Mouse (Mus musculus): ENCODE measurements around the gene Rpl29. TPM values are rescaled to one million over a fixed set of nuclear protein-coding genes. Genes with fewer than 3 reads are reported as not detected.

The Rpl29 gene
- total RNA-seq, 4 experiments from 2014 or later: 250 to 295 (median 266) TPM

GRCm38 (mm10) chr9:106417841-106418625, 11.2 kb upstream of the Rpl29 start:
- peak; percentile 89 to 93 for DNase-seq (ENCODE audit: low spot score in 2 of 2)

DNA sequence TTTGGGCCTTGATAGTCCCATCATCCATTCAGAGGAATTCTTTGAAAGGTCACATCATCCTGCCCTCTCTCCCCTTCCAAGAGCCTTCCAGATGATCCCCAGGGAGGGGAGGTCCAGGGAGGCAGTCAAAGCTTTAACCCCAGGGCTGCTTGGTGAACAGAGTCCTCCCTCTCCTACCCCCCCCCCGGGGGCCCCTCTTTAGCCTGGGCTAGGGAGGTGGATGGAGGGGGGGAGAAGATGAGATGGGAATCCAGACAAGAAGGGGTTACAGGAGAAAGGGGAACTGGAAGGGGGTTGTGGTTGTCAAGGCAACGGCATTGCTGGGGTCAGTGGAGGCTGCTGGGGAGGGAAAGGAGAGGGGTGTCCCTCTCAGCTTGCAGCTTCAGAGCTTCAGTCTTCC, 8.6 kb upstream of the Rpl29 start:
- no peak for DNase-seq (ENCODE audit: low spot score in 2 of 2)

DNA sequence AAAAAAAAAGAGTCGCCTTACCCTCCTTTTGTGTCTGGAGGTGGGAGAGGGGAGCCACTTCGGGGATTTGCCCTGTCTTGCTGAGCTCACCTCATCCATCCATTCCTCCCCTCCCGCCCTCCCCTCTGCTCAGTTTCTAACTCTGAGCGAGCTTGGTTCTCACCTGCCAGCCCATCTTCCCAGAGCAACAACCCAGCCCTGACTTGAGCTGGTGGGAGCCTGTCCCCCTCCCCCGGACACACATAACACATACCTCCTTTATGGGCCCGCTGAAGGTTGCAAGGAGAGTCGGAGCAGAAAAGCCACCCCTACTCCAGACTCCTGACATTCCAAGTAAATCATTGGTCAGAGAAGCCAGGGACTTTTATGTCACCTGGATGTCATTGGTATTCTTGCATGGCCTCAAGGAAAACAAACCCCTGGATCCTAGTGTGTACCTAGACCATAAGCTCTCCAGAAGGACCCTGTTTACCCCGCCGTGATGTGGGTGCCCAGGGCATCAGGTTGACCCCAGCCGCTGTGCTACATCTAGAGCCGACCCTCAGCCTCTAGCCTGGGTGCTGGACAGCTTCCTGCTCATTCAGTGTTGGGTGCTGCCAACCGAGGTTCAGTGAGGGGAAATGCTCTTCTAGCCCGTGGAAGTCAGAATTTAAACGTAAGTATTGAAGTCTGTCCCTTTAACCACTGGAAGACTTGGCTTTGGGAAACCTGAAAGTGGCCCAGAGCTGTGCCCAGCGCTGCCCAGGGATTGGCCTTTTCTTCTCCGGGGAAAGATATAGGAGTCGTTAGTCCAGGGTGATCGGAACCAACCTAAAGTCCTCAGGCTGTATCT, 8.0 kb upstream of the Rpl29 start:
- DNase-seq (ENCODE audit: low spot score in 2 of 2): no peak

GRCm38 (mm10) chr9:106421865-106422160, 7.4 kb upstream of the Rpl29 start:
- DNase-seq (ENCODE audit: low spot score in 2 of 2): peak; percentile 79 to 91

DNA sequence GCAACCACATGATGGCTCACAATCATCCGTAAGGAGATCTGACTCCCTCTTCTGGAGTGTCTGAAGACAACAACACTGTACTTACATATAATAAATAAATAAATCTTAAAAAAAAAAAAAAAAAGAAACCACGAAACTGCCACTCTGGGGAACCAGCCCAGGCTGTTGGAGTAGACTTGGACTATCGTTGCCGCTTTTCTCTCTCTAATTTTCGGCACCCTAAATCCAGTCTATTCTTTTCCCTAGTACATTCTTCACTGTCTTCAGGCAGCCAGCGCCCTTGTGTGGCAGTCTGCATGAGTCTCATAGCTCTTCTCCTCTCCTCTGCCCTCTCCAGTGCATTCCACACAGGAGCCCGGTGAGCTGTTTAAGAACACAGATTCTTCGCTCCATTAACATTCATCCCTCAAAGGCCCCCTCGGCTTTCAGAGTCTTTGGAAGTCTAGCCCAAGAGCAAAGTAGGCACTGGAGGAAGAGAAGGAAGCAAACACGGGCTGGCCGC, 484 bp upstream of the Rpl29 start:
- no peak for DNase-seq (ENCODE audit: low spot score in 2 of 2)

GRCm38 (mm10) chr9:106430015-106430264, 686 bp downstream of the Rpl29 start:
- no peak for DNase-seq (ENCODE audit: low spot score in 2 of 2)

DNA sequence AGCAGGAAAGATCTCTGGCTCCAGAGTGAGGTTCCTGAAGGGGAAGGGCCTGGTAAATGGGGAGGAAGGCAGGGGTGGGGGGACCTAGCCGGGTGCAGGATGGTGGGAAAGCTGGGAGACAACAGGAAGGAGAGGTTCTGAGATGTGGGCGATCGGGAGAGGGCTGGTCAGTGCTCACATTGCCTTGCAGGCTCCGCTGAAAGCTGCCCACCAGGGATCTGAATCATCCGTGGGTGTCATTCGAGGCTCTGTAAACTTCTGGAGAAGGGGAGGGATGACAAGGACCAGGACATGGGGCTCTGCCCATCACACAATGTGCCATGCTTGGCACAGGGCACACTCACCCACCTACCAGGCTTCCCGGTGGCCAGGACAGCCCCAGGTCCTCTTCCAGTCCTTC, 4.1 kb downstream of the Rpl29 start:
- no peak for DNase-seq (ENCODE audit: low spot score in 2 of 2)

DNA sequence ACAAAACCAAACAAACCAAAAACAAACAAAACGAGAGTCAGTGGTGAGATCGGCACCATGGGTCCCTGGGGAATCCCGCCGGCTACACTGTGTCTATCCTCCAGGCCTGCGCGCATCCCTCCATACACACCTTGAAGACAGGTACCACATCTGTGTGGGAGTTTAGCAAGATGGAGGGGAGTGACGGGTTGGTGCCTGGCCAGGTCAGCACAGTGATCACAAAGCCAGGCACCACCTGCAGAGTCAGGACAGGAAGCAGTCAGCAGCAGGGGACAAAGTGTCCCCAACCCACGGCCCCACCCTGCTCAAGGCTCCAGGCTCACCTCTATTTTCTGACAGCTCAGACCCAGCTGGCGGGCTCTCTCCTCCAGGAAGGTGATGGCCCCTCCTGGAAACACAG, 7.3 kb downstream of the Rpl29 start:
- no peak for DNase-seq (ENCODE audit: low spot score in 2 of 2)

- no peak for DNase-seq (ENCODE audit: low spot score in 2 of 2)
These were observed 13.4 kb downstream of the Rpl29 start for GRCm38 (mm10) chr9:106442680-106443079.

DNA sequence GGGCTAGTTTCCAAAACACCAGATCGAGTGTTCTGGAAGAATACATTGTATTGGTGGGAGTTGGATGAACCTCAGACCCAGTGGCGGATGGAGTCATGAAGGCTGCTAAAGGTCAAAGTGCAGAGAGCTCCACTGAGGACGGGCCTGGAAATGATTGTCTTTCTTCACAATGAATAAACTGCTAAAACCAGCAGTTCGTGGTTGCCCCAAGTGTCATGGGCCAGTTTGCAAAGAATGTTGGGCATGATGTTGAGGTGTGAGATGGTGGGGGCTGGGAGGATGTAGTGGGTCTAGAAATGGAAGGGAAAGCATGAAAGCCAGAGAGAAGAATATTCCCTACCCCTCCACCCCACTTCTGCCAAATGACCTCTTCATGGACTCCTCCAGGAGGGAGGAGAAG, 15.6 kb downstream of the Rpl29 start:
- DNase-seq (ENCODE audit: low spot score in 2 of 2): no peak

DNA sequence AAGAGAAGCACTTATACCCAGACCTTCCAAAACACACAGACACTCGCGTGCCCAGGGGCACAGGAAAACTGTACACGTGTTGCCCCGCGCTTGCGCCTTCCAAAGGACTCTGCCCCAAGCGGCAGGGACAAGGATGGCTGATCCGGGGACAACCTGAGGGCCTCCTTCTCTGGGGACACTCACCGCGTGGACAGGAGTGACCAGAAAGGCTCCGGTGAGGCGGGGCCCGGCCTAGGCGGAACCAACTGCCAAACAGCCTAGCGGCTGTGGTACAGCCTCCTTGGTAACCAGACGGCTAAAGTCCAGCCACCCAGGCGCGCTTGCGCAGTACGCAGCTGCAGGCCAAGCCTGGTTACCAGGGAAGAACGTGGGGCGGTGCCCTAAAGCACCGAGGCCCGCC, 18.1 kb downstream of the Rpl29 start, which contains the start of the genes Abhd14b and Abhd14a:
Gene Abhd14b, plus strand, starts transcription at position 112 of the 400 bp plus-strand sequence.
Gene Abhd14a, minus strand, starts transcription at position 331 of the 400 bp plus-strand sequence.
- DNase-seq (ENCODE audit: low spot score in 2 of 2): peak; percentile 89 to 94

GRCm38 (mm10) chr9:106447951-106448350, 18.7 kb downstream of the Rpl29 start:
- no peak for DNase-seq (ENCODE audit: low spot score in 2 of 2)

GRCm38 (mm10) chr9:106448498-106449031, 19.3 kb downstream of the Rpl29 start:
- peak in 1 of 2 experiments; percentile 75 for DNase-seq (ENCODE audit: low spot score in 2 of 2)

DNA sequence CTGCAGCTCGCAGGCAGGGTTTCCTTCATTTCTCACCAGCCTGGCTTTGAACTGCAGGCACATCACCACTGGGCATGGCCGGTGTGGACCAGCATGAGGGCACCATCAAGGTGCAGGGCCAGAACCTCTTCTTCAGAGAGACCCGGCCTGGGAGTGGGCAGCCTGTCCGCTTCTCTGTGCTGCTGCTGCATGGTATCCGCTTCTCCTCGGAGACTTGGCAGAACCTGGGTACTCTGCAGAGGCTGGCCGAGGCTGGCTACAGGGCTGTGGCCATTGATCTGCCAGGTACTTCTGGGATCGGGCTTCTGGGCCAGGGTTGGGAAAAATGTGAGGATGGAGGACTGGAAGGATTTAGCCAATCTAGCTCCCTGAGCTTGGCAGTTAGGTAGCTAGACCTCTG, 20.7 kb downstream of the Rpl29 start:
- DNase-seq (ENCODE audit: low spot score in 2 of 2): no peak

GRCm38 (mm10) chr9:106450661-106451060, 21.4 kb downstream of the Rpl29 start:
- DNase-seq (ENCODE audit: low spot score in 2 of 2): no peak

DNA sequence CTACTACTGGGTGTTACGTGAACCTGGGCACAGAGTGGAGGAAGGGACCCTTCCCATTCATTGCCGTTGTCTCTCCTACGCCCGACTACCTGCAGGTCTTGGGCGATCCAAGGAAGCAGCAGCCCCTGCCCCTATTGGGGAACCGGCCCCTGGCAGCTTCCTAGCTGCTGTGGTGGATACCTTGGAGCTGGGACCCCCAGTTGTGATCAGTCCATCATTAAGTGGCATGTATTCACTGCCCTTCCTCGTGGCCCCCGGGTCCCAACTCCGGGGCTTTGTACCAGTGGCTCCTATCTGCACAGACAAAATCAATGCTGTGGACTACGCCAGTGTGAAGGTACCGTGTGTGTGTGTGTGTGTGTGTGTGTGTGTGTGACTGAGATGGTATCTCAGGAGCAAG, 22.0 kb downstream of the Rpl29 start:
- DNase-seq (ENCODE audit: low spot score in 2 of 2): no peak

- no peak for DNase-seq (ENCODE audit: low spot score in 2 of 2)
These were observed 22.6 kb downstream of the Rpl29 start for GRCm38 (mm10) chr9:106451899-106452298.

DNA sequence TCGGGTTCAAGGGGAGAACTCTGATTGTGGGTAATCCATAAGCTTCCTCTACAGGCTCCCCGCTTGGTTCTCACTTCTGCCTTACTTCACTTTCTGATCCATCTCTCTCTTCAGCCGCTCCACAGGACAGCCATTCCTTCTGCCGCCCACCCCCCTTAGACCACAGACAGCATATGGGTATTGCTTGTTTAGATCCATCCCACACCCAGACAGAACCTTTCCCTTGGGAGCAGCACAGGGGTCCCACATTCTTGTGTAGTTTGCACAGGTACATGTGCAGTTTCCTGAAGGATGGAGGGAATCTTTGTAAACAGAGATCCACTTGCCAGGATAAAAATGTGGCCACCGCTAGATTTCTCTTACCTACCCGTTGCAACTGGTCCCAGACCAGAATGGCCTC, 23.1 kb downstream of the Rpl29 start:
- DNase-seq (ENCODE audit: low spot score in 2 of 2): no peak

DNA sequence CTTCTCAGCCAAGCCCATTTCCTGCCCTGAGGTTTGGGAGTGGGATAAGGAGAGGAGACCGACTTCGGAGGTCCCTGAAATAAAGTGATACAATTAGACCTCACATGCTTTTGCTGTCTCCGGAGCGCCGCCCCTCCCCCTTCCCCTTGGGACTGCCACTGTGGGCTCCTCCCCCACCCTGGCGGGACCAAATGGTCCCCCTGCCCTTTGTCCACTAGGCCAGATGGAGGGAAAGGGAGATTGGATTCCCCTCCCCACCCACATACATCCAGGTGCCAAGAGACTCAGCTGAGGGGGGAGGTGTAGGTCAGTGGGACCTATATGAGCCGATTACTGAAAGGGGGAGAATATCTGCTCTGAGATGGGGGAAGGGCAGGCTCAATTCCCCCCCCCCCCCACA, 23.6 kb downstream of the Rpl29 start:
- no peak for DNase-seq (ENCODE audit: low spot score in 2 of 2)

DNA sequence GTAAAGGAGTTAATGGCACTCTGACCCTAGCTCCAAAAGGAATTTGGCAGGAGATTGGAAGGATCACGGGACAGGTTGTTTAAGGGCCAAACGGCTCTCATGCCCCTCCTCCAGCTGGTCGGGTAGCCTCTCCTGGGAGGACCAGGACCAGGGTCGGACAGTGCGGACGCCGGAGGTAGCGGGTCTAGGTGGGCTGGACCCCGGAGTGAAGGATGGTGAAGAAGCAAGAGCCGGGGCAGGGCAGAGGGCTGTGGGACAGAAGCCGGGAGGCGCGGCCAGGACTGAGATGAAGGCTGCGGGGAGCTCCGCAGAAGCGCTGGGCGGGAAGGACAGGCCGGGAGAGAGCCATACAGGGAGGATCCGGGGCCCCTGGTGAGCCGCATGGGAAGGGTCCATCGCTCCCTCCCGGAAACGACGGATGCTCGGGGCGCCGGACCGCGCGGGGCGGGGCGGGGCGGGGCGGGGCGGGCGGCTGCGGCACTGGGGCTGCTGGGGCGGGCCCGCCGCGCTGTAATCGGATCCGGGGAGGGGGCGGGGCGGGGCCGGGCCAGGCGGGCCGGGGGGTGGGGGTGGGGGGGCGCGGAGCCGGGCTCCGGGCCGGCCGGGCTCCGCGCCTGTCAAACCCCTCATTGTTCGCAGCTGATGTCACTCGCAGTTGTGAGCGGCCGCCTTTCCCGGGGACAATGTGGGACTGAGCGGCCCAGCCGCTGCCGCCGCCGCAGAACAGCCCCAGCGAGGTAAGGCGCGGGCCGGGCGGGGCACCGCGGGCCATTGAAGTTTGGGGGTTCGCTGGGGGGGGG, 24.2 kb downstream of the Rpl29 start, which contains the start of gene Pcbp4:
Gene Pcbp4, plus strand, starts transcription at position 21 of the 800 bp plus-strand sequence.
- no peak for DNase-seq (ENCODE audit: low spot score in 2 of 2)

- DNase-seq (ENCODE audit: low spot score in 2 of 2): no peak
These were observed 25.0 kb downstream of the Rpl29 start for GRCm38 (mm10) chr9:106454071-106454761.

Measured in layer of hippocampus, adult 8-10 months (tissue).